Mouse (Mus musculus) G1E (cell line): ENCODE data around the gene Hspb2.

ENCODE experiments used
- CTCF ChIP-seq: IDR thresholded peaks from 2 replicates; pipeline ENCODE4 v1.5.1; 2012; ENCODE audit warnings: low read depth, low read length, inconsistent platforms, mixed read lengths
- GATA1 ChIP-seq: IDR thresholded peaks from 2 replicates; pipeline ENCODE4 v1.6.1; 2012; ENCODE audit warnings: borderline replicate concordance, low read length, inconsistent platforms, mixed read lengths
- GATA2 ChIP-seq: IDR thresholded peaks from 2 replicates; pipeline ENCODE4 v1.6.1; 2012; ENCODE audit warnings: low read depth, low read length, inconsistent platforms, borderline replicate concordance
- POLR2AphosphoS5 ChIP-seq: IDR thresholded peaks from 2 replicates; pipeline ENCODE4 v1.6.1; 2012; ENCODE audit warnings: low read depth, low read length, inconsistent platforms; ENCODE audit not compliant: insufficient replicate concordance
- TAL1 ChIP-seq: conservative IDR thresholded peaks from 2 replicates; pipeline ENCODE4 v1.6.1; 2012; ENCODE audit warnings: low read depth, low read length, inconsistent platforms, mixed read lengths

DNA sequence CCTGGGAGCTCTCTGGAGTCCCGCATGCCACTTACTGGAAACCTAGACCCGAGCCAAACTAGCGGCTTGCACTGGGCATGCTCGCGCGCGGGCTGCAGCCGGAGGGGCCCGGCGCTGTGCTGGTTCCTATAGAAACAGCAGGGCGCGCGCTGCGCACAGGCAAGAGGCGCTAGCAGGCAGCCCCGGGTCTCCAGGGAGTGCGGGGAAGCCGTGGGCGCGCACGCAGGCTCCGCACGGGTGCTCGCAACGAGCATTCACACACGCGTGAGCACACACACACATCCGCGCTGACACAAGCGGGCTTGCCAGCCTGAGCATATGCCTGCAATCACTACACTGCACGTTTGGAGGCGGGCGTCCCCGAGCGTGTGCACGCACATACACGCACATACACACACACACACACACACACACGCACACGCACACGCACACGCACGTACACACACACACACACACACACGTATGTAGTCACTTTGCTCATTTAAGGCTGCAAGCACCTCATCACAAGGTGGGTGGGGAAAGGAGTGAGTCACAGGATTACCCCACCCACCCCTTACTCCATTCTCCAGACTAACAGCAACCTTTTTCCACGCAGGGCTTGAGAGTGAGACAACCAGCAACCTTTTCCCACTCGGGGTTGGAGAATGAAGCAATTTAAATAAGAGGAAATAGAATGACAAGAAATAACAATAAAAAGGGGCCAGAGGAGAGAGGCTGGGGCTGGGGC, 24.1 kb downstream of the Hspb2 start:
- TF ChIP-seq CTCF, result no peak
- no peak for TF ChIP-seq GATA1
- TF ChIP-seq POLR2AphosphoS5, result no peak
- no peak for TF ChIP-seq TAL1
- no peak for TF ChIP-seq GATA2
